8 mouse cellular contexts compared by ENCODE assay signal in genomic region chr13:45539205-45539568, GRCm38 (mm10). TPM values are rescaled to one million over a fixed set of nuclear protein-coding genes. Genes with fewer than 3 reads are reported as not detected.
A peak's percentile ranks its signal among the peaks of the same experiment; 100 is the strongest.
DNase-seq lines count a peak whose midpoint lies in the region; ATAC-seq lines count a peak whose summit lies in the region.

No protein-coding gene starts in this region.

- no peaks in the 10 kb centered on the region; the same call in 1 of the 2 replicates for H3K36me3 ChIP-seq in limb, embryonic 13.5 days
- H3K36me3 ChIP-seq in midbrain, embryonic 16.5 days (ENCODE audit: control insufficient read depth, insufficient read depth, low read length), result no peaks in the 10 kb centered on the region

- H3K4me2 ChIP-seq in limb, embryonic 13.5 days (replicated peaks), result peak overlapping the region; percentile 72
- H3K4me2 ChIP-seq in midbrain, embryonic 16.5 days (ENCODE audit: low read length), result peak overlapping the region; percentile 81

- peak; percentile 89 for ATAC-seq in limb, embryonic 13.5 days (ENCODE audit: low FRiP score, low read depth)
- peak; percentile 95 for ATAC-seq in midbrain, embryonic 16.5 days

- DNase-seq in spleen, adult 18-20 months, result peak; percentile 10 to 47
- no peak for DNase-seq in spleen, adult 12 weeks (ENCODE audit: low spot score)
- DNase-seq in embryo, embryonic 9.5 days (ENCODE audit: extremely low spot score), result peak; percentile 81
- peak; percentile 72 to 86 for DNase-seq in heart, adult 18-20 months
- DNase-seq in kidney, adult 18-20 months, result peak; percentile 73
- DNase-seq in spleen, postnatal 4 days (ENCODE audit: low spot score in 2 of 2), result peak; percentile 68 to 86

- H3K4me3 ChIP-seq in limb, embryonic 13.5 days, result peak overlapping the region; percentile 41
- peak overlapping the region; percentile 42 for H3K4me3 ChIP-seq in midbrain, embryonic 16.5 days (ENCODE audit: low read depth, low read length)

- H3K27me3 ChIP-seq in limb, embryonic 13.5 days, result no peaks in the 10 kb centered on the region
- no peaks in the 10 kb centered on the region for H3K27me3 ChIP-seq in midbrain, embryonic 16.5 days (ENCODE audit: control insufficient read depth, insufficient read depth, low read depth, low read length)

- H3K4me1 ChIP-seq in limb, embryonic 13.5 days, result peaks cover 7% of the 10 kb centered on the region; the same call in 1 of the 2 replicates
- 0 out of 2 replicates have a peak, but pooled peaks cover 2% of the 10 kb centered on the region for H3K4me1 ChIP-seq in midbrain, embryonic 16.5 days (ENCODE audit: control insufficient read depth, insufficient read depth, low read length)

- H3K9me3 ChIP-seq in limb, embryonic 13.5 days, result no peaks in the 10 kb centered on the region; the same call in 1 of the 2 replicates
- H3K9me3 ChIP-seq in midbrain, embryonic 16.5 days (replicated peaks; ENCODE audit: control insufficient read depth, low read length, poor library complexity, severe bottlenecking), result no peaks in the 10 kb centered on the region

- WGBS in limb, embryonic 13.5 days, result 13% methylated on average over 10 of the region's 10 CpGs
- WGBS in midbrain, embryonic 16.5 days, result 1% methylated on average over 10 of the region's 10 CpGs

- peak overlapping the region; percentile 60 for H3K9ac ChIP-seq in limb, embryonic 13.5 days
- peak overlapping the region; percentile 70; the same call in 1 of the 2 replicates for H3K9ac ChIP-seq in midbrain, embryonic 16.5 days (ENCODE audit: low read depth, low read length)

- H3K27ac ChIP-seq in limb, embryonic 13.5 days, result peak overlapping the region; percentile 48; the same call in 1 of the 2 replicates
- H3K27ac ChIP-seq in midbrain, embryonic 16.5 days (ENCODE audit: low read length), result peak overlapping the region; percentile 85

RNA-seq across cellular contexts. Expression of gene Gmpr, which starts 31.9 kb away (rescaled TPM):
- 100 to 1,000 TPM; 149 to 156 TPM for total RNA-seq in heart, adult 18-20 months (2021)
- polyA plus RNA-seq in limb, embryonic 13.5 days (2015; fragmentation: Nextera tagmentation; extraction: Ambion mirVana), result 24.9 and 27.5 TPM in 2 replicates
- 25.0 and 33.8 TPM in 2 replicates for polyA plus RNA-seq in midbrain, embryonic 16.5 days (2015; fragmentation: Nextera tagmentation; extraction: Ambion mirVana)
